In the genomic region with DNA sequence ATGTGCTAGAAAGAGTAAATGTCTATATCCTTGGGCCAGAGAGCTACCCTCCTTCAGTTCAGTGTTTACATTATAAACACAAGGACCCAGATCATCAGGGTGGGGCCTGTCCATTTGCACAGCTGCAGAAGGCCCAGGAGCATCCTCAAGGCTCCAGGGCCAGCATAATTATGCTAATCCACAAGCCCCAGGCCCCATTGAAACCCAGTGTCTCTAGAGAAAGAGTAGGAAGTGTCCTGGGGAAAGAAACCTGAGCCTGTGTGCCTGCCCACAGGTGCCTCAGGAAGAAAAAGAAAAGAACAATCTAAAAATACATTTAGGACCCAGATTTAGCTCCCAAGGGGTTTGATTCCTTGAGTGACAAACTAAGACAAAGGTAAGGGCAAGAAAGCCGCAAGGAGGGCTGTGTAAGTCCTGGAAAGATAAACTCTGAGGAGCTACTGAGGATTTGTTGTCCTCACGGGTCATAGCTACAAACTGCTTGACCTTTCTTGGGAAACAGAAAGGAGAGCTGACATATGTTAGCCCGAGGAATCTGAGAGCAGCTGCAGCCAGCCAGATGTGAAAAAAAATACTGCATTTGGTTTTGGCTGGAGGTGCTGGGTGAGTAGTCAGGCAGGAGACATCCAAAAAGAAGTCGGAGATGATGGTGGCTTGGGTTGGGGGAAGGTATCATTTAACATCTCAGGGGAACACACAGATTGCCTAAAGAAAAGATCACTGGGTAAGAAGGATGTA, we compare ENCODE assay signal across 10 mouse cellular contexts. TPM values are rescaled to one million over a fixed set of nuclear protein-coding genes. Genes with fewer than 3 reads are reported as not detected.
DNase-seq lines count a peak whose midpoint lies in the region; ATAC-seq lines count a peak whose summit lies in the region.
"Had no signal": no experiment of that assay in that cellular context is flagged by ENCODE, and none has a peak within 500 bp of the region (broad histone marks: within the 10 kb centered on the region; RNA-seq: fewer than 3 reads in every experiment).

No protein-coding gene starts in this region.

- H3K27me3 ChIP-seq in heart, embryonic 14.5 days (ENCODE audit: control insufficient read depth, insufficient read depth, low read length), result no peaks in the 10 kb centered on the region
- H3K27me3 ChIP-seq in hindbrain, embryonic 15.5 days, result no peaks in the 10 kb centered on the region
- H3K27me3 ChIP-seq in midbrain, embryonic 16.5 days (ENCODE audit: control insufficient read depth, insufficient read depth, low read depth, low read length), result no peaks in the 10 kb centered on the region

- peaks cover 6 to 14% of the 10 kb centered on the region in 2 experiments; a peak in 3 of 4 replicates for H3K4me1 ChIP-seq in heart, embryonic 14.5 days (ENCODE audit: control insufficient read depth in 2 of 2, insufficient read depth in 2 of 2, low read length in 2 of 2)
- H3K4me1 ChIP-seq in hindbrain, embryonic 15.5 days (replicated peaks), result peaks cover 19% of the 10 kb centered on the region
- peaks cover 13% of the 10 kb centered on the region for H3K4me1 ChIP-seq in midbrain, embryonic 16.5 days (ENCODE audit: control insufficient read depth, insufficient read depth, low read length)

- H3K27ac ChIP-seq in heart, embryonic 14.5 days (replicated peaks in 1 of 2; ENCODE audit: control insufficient read depth in 1 of 2, insufficient read depth in 1 of 2, low read depth in 2 of 2, low read length in 2 of 2), result no peak overlapping the region
- H3K27ac ChIP-seq in hindbrain, embryonic 15.5 days (replicated peaks), result no peak overlapping the region
- no peak overlapping the region for H3K27ac ChIP-seq in midbrain, embryonic 16.5 days (ENCODE audit: low read length)

- H3K4me2 ChIP-seq in heart, embryonic 14.5 days (ENCODE audit: low read length), result peak overlapping the region; percentile 53
- peak overlapping the region; percentile 59 for H3K4me2 ChIP-seq in hindbrain, embryonic 15.5 days
- H3K4me2 ChIP-seq in midbrain, embryonic 16.5 days (ENCODE audit: low read length), result peak overlapping the region; percentile 62

- H3K9ac ChIP-seq in heart, embryonic 14.5 days (ENCODE audit: low read length), result no peak overlapping the region
- no peak overlapping the region for H3K9ac ChIP-seq in hindbrain, embryonic 15.5 days
- no peak overlapping the region for H3K9ac ChIP-seq in midbrain, embryonic 16.5 days (ENCODE audit: low read depth, low read length)

- no peak for DNase-seq in heart, postnatal 36 days
- peak; percentile 59 for DNase-seq in embryo, embryonic 10.5 days (ENCODE audit: low spot score)
- no peak for DNase-seq in thymus, adult 18-20 months
- DNase-seq in thymus, postnatal 4 days, result no peak
- DNase-seq in adrenal gland, adult (ENCODE audit: inconsistent age in 2 of 2, low spot score in 1 of 2), result no peak
- DNase-seq: cerebellum, adult 8-10 months; kidney, adult 2 months had no signal

- no peaks in the 10 kb centered on the region; the same call in 1 of the 2 replicates for H3K9me3 ChIP-seq in heart, embryonic 14.5 days (ENCODE audit: control insufficient read depth, low read length)
- H3K9me3 ChIP-seq in hindbrain, embryonic 15.5 days, result no peaks in the 10 kb centered on the region
- H3K9me3 ChIP-seq in midbrain, embryonic 16.5 days (replicated peaks; ENCODE audit: control insufficient read depth, low read length, poor library complexity, severe bottlenecking), result no peaks in the 10 kb centered on the region

- 18% methylated on average over 4 of the region's 4 CpGs for WGBS in heart, embryonic 14.5 days
- WGBS in hindbrain, embryonic 15.5 days, result 19% methylated on average over 4 of the region's 4 CpGs
- WGBS in midbrain, embryonic 16.5 days, result 8% methylated on average over 4 of the region's 4 CpGs

- no peak for ATAC-seq in heart, embryonic 14.5 days (ENCODE audit: insufficient number of reproducible peaks, insufficient read depth, low FRiP score, low read depth)
- no peak for ATAC-seq in hindbrain, embryonic 15.5 days (ENCODE audit: low FRiP score, low read depth)
- 0 out of 2 replicates have a peak, but pooled peaks have one; percentile 9 for ATAC-seq in midbrain, embryonic 16.5 days

- intact Hi-C loops in heart, postnatal 36 days (cut with DNase I), result no loop called here

- no peak overlapping the region; a peak in 1 of 4 replicates for H3K4me3 ChIP-seq in heart, embryonic 14.5 days (ENCODE audit: control insufficient read depth in 1 of 2, insufficient read depth in 1 of 2, low read depth in 1 of 2, low read length in 2 of 2)
- no peak overlapping the region for H3K4me3 ChIP-seq in hindbrain, embryonic 15.5 days
- H3K4me3 ChIP-seq in midbrain, embryonic 16.5 days (ENCODE audit: low read depth, low read length), result peak overlapping the region; percentile 35

- no peaks in the 10 kb centered on the region for H3K36me3 ChIP-seq in heart, embryonic 14.5 days (ENCODE audit: control insufficient read depth, insufficient read depth, low read length)
- no peaks in the 10 kb centered on the region for H3K36me3 ChIP-seq in hindbrain, embryonic 15.5 days
- H3K36me3 ChIP-seq in midbrain, embryonic 16.5 days (ENCODE audit: control insufficient read depth, insufficient read depth, low read length), result no peaks in the 10 kb centered on the region

RNA-seq across cellular contexts. Expression of a gene that starts 7.8 kb away (rescaled TPM):
- polyA plus RNA-seq in heart, embryonic 14.5 days (2014; fragmentation: Nextera tagmentation; extraction: Ambion mirVana), result 2.9 and 3.8 TPM in 2 replicates
- 1 to 10 TPM; 3.3 to 4.4 TPM for total RNA-seq in heart, postnatal 36 days (2021)
- 3.2 and 4.0 TPM in 2 replicates for polyA plus RNA-seq in hindbrain, embryonic 15.5 days (2015; fragmentation: Nextera tagmentation; extraction: Ambion mirVana)
- polyA plus RNA-seq in midbrain, embryonic 16.5 days (2015; fragmentation: Nextera tagmentation; extraction: Ambion mirVana), result 2.6 and 3.4 TPM in 2 replicates

RNA-seq across cellular contexts. Expression of a gene that starts 35.0 kb away (rescaled TPM):
- polyA plus RNA-seq in heart, embryonic 14.5 days (2014; fragmentation: Nextera tagmentation; extraction: Ambion mirVana), result 14.7 and 18.3 TPM in 2 replicates
- total RNA-seq in heart, postnatal 36 days (2021), result 10 to 100 TPM; 14.1 to 15.4 TPM
- 23.4 and 23.9 TPM in 2 replicates for polyA plus RNA-seq in hindbrain, embryonic 15.5 days (2015; fragmentation: Nextera tagmentation; extraction: Ambion mirVana)
- polyA plus RNA-seq in midbrain, embryonic 16.5 days (2015; fragmentation: Nextera tagmentation; extraction: Ambion mirVana), result 28.7 and 30.0 TPM in 2 replicates
